Mouse (Mus musculus): ENCODE data around the gene Sec61a2. TPM values are rescaled to one million over a fixed set of nuclear protein-coding genes. Genes with fewer than 3 reads are reported as not detected.

The Sec61a2 gene
- polyA plus RNA-seq, 1 experiment from 2014 or later, result 19.6 TPM

GRCm38 (mm10) chr2:5906625-5907024, 11.4 kb upstream of the Sec61a2 start:
- Histone ChIP-seq H3K27me3 (ENCODE audit: control insufficient read depth, insufficient read depth, low read length) (no peaks in the 10 kb centered on the region), H3K9ac (ENCODE audit: low read length) (no peak overlapping the region), H3K27ac (replicated peaks) (no peak overlapping the region), H3K4me2 (replicated peaks; ENCODE audit: low read depth) (no peak overlapping the region), H3K4me1 (replicated peaks; ENCODE audit: control insufficient read depth, insufficient read depth) (no peaks in the 10 kb centered on the region), H3K4me3 (ENCODE audit: low read depth, low read length) (no peak overlapping the region), H3K36me3 (ENCODE audit: control insufficient read depth, insufficient read depth, low read length) (no peaks in the 10 kb centered on the region), H3K9me3 (ENCODE audit: control insufficient read depth, low read length) (no peaks in the 10 kb centered on the region)
- ATAC-seq (ENCODE audit: low FRiP score, low TSS enrichment) (no peak), DNase-seq (ENCODE audit: low spot score) (peak; percentile 51)
- TF ChIP-seq CTCF (IDR thresholded peaks at IDR 0.05; ENCODE audit: low read depth), result peak; percentile 79
- TF ChIP-seq EP300 (optimal IDR thresholded peaks at IDR 0.05), result no peak
- 54% methylated on average over 3 of the region's 3 CpGs for WGBS

GRCm38 (mm10) chr2:5906092-5906491, 10.9 kb upstream of the Sec61a2 start:
- Histone ChIP-seq H3K36me3 (ENCODE audit: control insufficient read depth, insufficient read depth, low read length) (no peaks in the 10 kb centered on the region), H3K27ac (replicated peaks) (no peak overlapping the region), H3K4me2 (replicated peaks; ENCODE audit: low read depth) (no peak overlapping the region), H3K9me3 (ENCODE audit: control insufficient read depth, low read length) (no peaks in the 10 kb centered on the region), H3K27me3 (ENCODE audit: control insufficient read depth, insufficient read depth, low read length) (no peaks in the 10 kb centered on the region), H3K4me3 (ENCODE audit: low read depth, low read length) (no peak overlapping the region), H3K9ac (ENCODE audit: low read length) (no peak overlapping the region), H3K4me1 (replicated peaks; ENCODE audit: control insufficient read depth, insufficient read depth) (no peaks in the 10 kb centered on the region)
- WGBS, result 28% methylated on average over 5 of the region's 5 CpGs
- ATAC-seq (ENCODE audit: low FRiP score, low TSS enrichment) (no peak), DNase-seq (ENCODE audit: low spot score) (no peak)
- TF ChIP-seq CTCF (IDR thresholded peaks at IDR 0.05; ENCODE audit: low read depth), result no peak
- TF ChIP-seq EP300 (optimal IDR thresholded peaks at IDR 0.05), result no peak

DNA sequence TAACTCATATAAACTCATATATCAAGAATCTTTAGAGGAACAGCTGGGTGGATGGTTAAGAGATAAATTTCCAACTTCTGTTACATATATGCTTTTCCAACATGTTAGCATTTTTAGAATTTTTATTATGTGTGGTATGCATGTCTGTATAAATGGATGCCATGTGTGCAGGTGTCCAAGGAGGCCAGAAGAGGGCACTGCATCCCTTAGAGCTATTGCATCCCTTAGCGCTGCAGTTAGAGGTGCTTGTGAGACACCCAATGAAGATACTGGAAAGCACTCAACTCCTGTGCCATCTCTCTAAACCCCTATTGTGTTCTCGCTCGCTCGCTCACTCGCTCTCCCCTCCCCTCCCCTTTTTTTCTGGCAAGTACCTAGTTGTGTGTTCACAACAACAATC, 4.9 kb upstream of the Sec61a2 start:
- no peaks in the 10 kb centered on the region for H3K27me3 ChIP-seq (ENCODE audit: control insufficient read depth, insufficient read depth, low read length)

GRCm38 (mm10) chr2:5894296-5894695, 936 bp downstream of the Sec61a2 start:
- Histone ChIP-seq H3K9ac (ENCODE audit: low read length) (peak overlapping the region; percentile 95; the same call in 1 of the 2 replicates), H3K4me1 (replicated peaks; ENCODE audit: control insufficient read depth, insufficient read depth) (no peaks in the 10 kb centered on the region), H3K4me3 (ENCODE audit: low read depth, low read length) (peak overlapping the region; percentile 87), H3K9me3 (ENCODE audit: control insufficient read depth, low read length) (no peaks in the 10 kb centered on the region), H3K27me3 (ENCODE audit: control insufficient read depth, insufficient read depth, low read length) (no peaks in the 10 kb centered on the region), H3K27ac (replicated peaks) (no peak overlapping the region; the same call in 1 of the 2 replicates), H3K4me2 (replicated peaks; ENCODE audit: low read depth) (peak overlapping the region; percentile 84), H3K36me3 (ENCODE audit: control insufficient read depth, insufficient read depth, low read length) (no peaks in the 10 kb centered on the region)
- DNase-seq (ENCODE audit: low spot score) (no peak), ATAC-seq (ENCODE audit: low FRiP score, low TSS enrichment) (no peak)
- WGBS, result 14% methylated on average over 11 of the region's 11 CpGs
- no peak for TF ChIP-seq CTCF (IDR thresholded peaks at IDR 0.05; ENCODE audit: low read depth)
- TF ChIP-seq EP300 (optimal IDR thresholded peaks at IDR 0.05), result no peak

More for the DNA sequence above, 4.9 kb upstream of the Sec61a2 start:
- no peak overlapping the region for H3K4me2 ChIP-seq (replicated peaks; ENCODE audit: low read depth)
- ATAC-seq (ENCODE audit: low FRiP score, low TSS enrichment), result no peak
- peak; percentile 79 for TF ChIP-seq CTCF (IDR thresholded peaks at IDR 0.05; ENCODE audit: low read depth)
- no peak for TF ChIP-seq EP300 (optimal IDR thresholded peaks at IDR 0.05)
- H3K9me3 ChIP-seq (ENCODE audit: control insufficient read depth, low read length), result no peaks in the 10 kb centered on the region
- H3K4me1 ChIP-seq (replicated peaks; ENCODE audit: control insufficient read depth, insufficient read depth), result no peaks in the 10 kb centered on the region
- 75% methylated on average over 5 of the region's 5 CpGs for WGBS
- H3K36me3 ChIP-seq (ENCODE audit: control insufficient read depth, insufficient read depth, low read length), result no peaks in the 10 kb centered on the region
- H3K9ac ChIP-seq (ENCODE audit: low read length), result no peak overlapping the region
- no peak overlapping the region for H3K27ac ChIP-seq (replicated peaks)
- peak; percentile 33 for DNase-seq (ENCODE audit: low spot score)
- H3K4me3 ChIP-seq (ENCODE audit: low read depth, low read length), result no peak overlapping the region

- Histone ChIP-seq H3K4me1 (replicated peaks; ENCODE audit: control insufficient read depth, insufficient read depth) (no peaks in the 10 kb centered on the region), H3K27ac (replicated peaks) (0 out of 2 replicates have a peak overlapping the region, but pooled peaks have one; percentile 31), H3K4me2 (replicated peaks; ENCODE audit: low read depth) (no peak overlapping the region), H3K4me3 (ENCODE audit: low read depth, low read length) (no peak overlapping the region), H3K27me3 (ENCODE audit: control insufficient read depth, insufficient read depth, low read length) (no peaks in the 10 kb centered on the region), H3K9me3 (ENCODE audit: control insufficient read depth, low read length) (no peaks in the 10 kb centered on the region), H3K9ac (ENCODE audit: low read length) (no peak overlapping the region), H3K36me3 (ENCODE audit: control insufficient read depth, insufficient read depth, low read length) (peaks cover 9% of the 10 kb centered on the region)
- 46% methylated on average over 2 of the region's 2 CpGs for WGBS
- TF ChIP-seq CTCF (IDR thresholded peaks at IDR 0.05; ENCODE audit: low read depth), result no peak
- ATAC-seq (ENCODE audit: low FRiP score, low TSS enrichment), result no peak
- no peak for DNase-seq (ENCODE audit: low spot score)
Observed at GRCm38 (mm10) chr2:5889412-5889811, 5.8 kb downstream of the Sec61a2 start.

DNA sequence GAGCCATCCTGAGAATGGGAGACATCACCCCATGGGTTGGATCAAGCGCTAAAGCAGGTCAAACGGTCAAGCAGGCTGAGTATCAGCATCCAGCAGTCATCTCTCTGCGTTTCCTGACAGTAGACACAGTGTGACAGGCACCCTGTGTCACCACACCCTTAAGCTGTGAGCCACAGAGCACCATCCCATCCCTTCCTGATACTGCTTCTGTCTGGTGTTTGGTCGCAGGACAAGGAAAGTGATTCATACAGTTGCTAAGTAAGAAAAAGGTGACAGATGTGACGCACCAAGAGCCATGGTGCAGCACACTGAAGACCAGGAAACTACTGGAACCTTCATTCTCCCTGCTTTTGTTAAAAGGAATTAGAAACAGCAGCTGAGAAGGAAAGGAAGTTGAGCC, 6.4 kb downstream of the Sec61a2 start:
- Histone ChIP-seq H3K4me3 (ENCODE audit: low read depth, low read length) (no peak overlapping the region), H3K27ac (replicated peaks) (0 out of 2 replicates have a peak overlapping the region, but pooled peaks have one; percentile 50), H3K4me1 (replicated peaks; ENCODE audit: control insufficient read depth, insufficient read depth) (no peaks in the 10 kb centered on the region), H3K36me3 (ENCODE audit: control insufficient read depth, insufficient read depth, low read length) (peaks cover 10% of the 10 kb centered on the region), H3K9me3 (ENCODE audit: control insufficient read depth, low read length) (no peaks in the 10 kb centered on the region), H3K27me3 (ENCODE audit: control insufficient read depth, insufficient read depth, low read length) (no peaks in the 10 kb centered on the region), H3K4me2 (replicated peaks; ENCODE audit: low read depth) (no peak overlapping the region), H3K9ac (ENCODE audit: low read length) (no peak overlapping the region)
- DNase-seq (ENCODE audit: low spot score) (no peak), ATAC-seq (ENCODE audit: low FRiP score, low TSS enrichment) (peak; percentile 92)
- TF ChIP-seq CTCF (IDR thresholded peaks at IDR 0.05; ENCODE audit: low read depth), result no peak
- TF ChIP-seq EP300 (optimal IDR thresholded peaks at IDR 0.05), result no peak
- 78% methylated on average over 5 of the region's 5 CpGs for WGBS
